Mouse (Mus musculus) stomach, postnatal 0 days (tissue): ENCODE measurements around the gene Eif4g3.

Experiments used
- CTCF ChIP-seq: IDR thresholded peaks from 2 replicates; pipeline ENCODE4 v1.5.1; 2016; ENCODE audit warnings: antibody characterized with exemption, low read depth, mild to moderate bottlenecking, moderate library complexity
- EP300 ChIP-seq: optimal IDR thresholded peaks from 2 replicates; pipeline ENCODE3; 2016; ENCODE audit warnings: antibody characterized with exemption

DNA sequence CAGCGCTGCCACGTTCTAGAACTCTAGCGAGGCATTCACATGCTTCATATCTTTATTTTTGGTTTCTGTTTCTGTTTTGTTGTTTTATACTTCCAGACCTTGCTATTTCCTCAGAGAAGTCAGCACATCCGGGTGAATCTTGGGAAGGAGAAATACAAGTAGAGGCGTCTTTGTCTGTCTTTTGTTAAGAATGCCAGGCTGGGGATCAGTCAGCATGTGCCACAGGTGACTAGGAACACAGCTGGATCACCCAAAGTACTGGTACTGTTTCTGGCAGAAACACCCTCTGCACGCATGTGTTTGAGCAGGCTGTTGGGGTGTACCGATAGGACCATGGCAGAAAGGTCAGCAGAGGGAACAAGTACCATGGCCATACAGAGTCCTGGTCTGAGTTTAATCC is 73.6 kb downstream of the Eif4g3 start:
- TF ChIP-seq EP300 (no peak), CTCF (no peak)
